Mouse (Mus musculus): ENCODE measurements around the gene Fank1.

DNA sequence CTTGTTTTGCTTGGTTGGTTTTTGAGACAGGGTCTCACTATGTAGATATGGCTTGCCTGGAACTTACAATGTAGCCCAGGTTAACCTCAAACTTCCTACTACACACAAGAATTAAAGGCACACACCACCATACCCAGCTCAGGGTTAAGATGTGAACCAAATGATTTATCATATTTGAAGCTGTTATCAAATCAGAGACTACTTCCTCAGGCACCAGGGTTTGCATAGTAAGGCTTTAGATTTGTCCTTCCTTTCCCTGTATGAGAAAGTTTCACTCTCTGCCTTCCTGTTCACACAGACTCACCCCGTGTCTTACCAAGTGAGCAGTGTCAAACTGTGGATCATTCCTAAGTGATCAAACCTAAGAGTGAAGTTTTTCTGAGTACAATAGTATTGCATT lies 32.5 kb upstream of the Fank1 start:
- TF ChIP-seq POLR2AphosphoS2 (IDR thresholded peaks at IDR 0.05; ENCODE audit: insufficient read length, low read depth): no peak
- no peak for TF ChIP-seq TCF12 (IDR thresholded peaks at IDR 0.05; ENCODE audit: insufficient read depth, poor library complexity, severe bottlenecking)

Measured in myocyte (in vitro differentiated cells).